Mouse (Mus musculus) bone marrow, adult 2 months (tissue): ENCODE data around the gene Hoxd3.

ENCODE experiments used
- CTCF ChIP-seq: fragments of 200-500 bp; IDR thresholded peaks from 2 replicates; pipeline ENCODE4 v1.5.1; 2011; ENCODE audit warnings: low read length, control low read depth; ENCODE audit not compliant: control insufficient read depth, insufficient read depth
- POLR2A ChIP-seq: fragments of 200-500 bp; IDR thresholded peaks from 2 replicates; pipeline ENCODE4 v1.6.1; 2011; ENCODE audit warnings: low read depth, mild to moderate bottlenecking, control low read depth, low read length, borderline replicate concordance; ENCODE audit not compliant: control insufficient read depth

DNA sequence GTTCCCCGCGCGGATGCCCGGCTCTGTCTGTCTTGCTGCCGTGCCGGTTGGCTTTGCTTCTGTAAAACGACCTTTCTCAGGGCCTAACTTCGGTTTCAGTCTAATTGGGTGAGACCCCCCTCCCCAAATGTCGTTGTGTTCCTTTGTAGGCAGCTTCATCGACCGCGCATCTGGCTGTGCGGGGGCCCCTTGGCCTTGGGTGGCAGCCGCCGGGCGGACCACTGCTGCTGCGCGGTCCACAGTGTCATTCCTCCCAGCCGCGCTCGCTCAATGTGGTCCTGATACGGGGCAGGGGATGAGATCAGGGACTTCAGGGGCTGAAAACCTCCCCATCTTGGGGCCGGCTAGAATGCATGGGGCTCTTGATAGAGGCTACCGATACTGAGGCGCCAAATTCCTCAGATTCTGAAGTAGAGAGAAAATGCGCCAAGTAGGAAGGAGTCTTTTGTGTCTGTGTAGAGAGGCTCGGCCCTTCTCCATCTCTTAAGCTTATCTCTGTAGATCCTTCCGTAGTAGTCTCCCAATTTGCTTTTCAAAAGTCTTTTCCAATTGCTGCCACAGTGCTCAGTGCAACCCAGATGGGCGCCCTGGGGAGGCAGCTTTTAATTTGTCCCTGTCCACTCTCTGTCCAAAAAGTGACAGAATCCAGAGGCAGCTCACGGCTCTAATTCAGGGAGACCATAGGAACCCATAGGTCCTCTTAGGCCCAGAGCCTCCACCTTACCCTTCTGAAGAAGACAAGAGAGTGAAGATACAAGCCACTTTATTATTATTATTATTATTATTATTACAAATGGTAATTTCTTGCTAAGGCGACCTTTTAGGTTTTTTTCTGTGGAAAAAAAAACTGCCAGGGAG, 23.8 kb upstream of the Hoxd3 start:
- no peak for TF ChIP-seq POLR2A
- TF ChIP-seq CTCF, result no peak
